Mouse (Mus musculus): Measurements from ENCODE around the gene Lsm14a. TPM values are rescaled to one million over a fixed set of nuclear protein-coding genes. Genes with fewer than 3 reads are reported as not detected.
"Not testable (repeated sequence)": the region's sequence is repeated elsewhere in the genome, so short reads cannot be mapped to it uniquely, and the experiment has no call there.

Lsm14a gene
- polyA plus RNA-seq, 1 experiment = 45.1 TPM

- Histone ChIP-seq H3K27ac (replicated peaks; ENCODE audit: low read depth, low read length) (0 out of 2 replicates have a peak overlapping the region, but pooled peaks have one; percentile 8), H3K4me1 (ENCODE audit: control insufficient read depth, insufficient read depth, insufficient read length, low read length) (peaks cover 7% of the 10 kb centered on the region; the same call in 1 of the 2 replicates), H3K4me3 (ENCODE audit: insufficient read depth, low read depth, low read length) (no peak overlapping the region)
Measured at GRCm38 (mm10) chr7:34340841-34341240, 52.3 kb downstream of the Lsm14a start.

- H3K4me3 ChIP-seq (ENCODE audit: insufficient read depth, low read depth, low read length) = no peak overlapping the region
- H3K4me1 ChIP-seq (ENCODE audit: control insufficient read depth, insufficient read depth, insufficient read length, low read length) = peaks cover 7% of the 10 kb centered on the region; the same call in 1 of the 2 replicates
- no peak overlapping the region for H3K27ac ChIP-seq (replicated peaks; ENCODE audit: low read depth, low read length)
Measured at GRCm38 (mm10) chr7:34339164-34339489, 54.0 kb downstream of the Lsm14a start.

GRCm38 (mm10) chr7:34338445-34339163, 54.5 kb downstream of the Lsm14a start:
- Histone ChIP-seq H3K4me3 (ENCODE audit: insufficient read depth, low read depth, low read length) (no peak overlapping the region), H3K4me1 (ENCODE audit: control insufficient read depth, insufficient read depth, insufficient read length, low read length) (peaks cover 7% of the 10 kb centered on the region; the same call in 1 of the 2 replicates), H3K27ac (replicated peaks; ENCODE audit: low read depth, low read length) (no peak overlapping the region)

GRCm38 (mm10) chr7:34337268-34337667, 55.8 kb downstream of the Lsm14a start:
- peaks cover 7% of the 10 kb centered on the region; the same call in 1 of the 2 replicates for H3K4me1 ChIP-seq (ENCODE audit: control insufficient read depth, insufficient read depth, insufficient read length, low read length)
- no peak overlapping the region for H3K4me3 ChIP-seq (ENCODE audit: insufficient read depth, low read depth, low read length)
- H3K27ac ChIP-seq (replicated peaks; ENCODE audit: low read depth, low read length) = no peak overlapping the region

- not testable (repeated sequence) for H3K4me3 ChIP-seq (ENCODE audit: insufficient read depth, low read depth, low read length); H3K27ac ChIP-seq (replicated peaks; ENCODE audit: low read depth, low read length); H3K4me1 ChIP-seq (ENCODE audit: control insufficient read depth, insufficient read depth, insufficient read length, low read length)
Measured at GRCm38 (mm10) chr7:34336545-34336944, 56.6 kb downstream of the Lsm14a start.

GRCm38 (mm10) chr7:34327493-34327892, 65.6 kb downstream of the Lsm14a start:
- peaks cover 3% of the 10 kb centered on the region; the same call in 1 of the 2 replicates for H3K4me1 ChIP-seq (ENCODE audit: control insufficient read depth, insufficient read depth, insufficient read length, low read length)
- peak overlapping the region; percentile 87 for H3K27ac ChIP-seq (replicated peaks; ENCODE audit: low read depth, low read length)
- H3K4me3 ChIP-seq (ENCODE audit: insufficient read depth, low read depth, low read length) = no peak overlapping the region

- H3K27ac ChIP-seq (replicated peaks; ENCODE audit: low read depth, low read length) = 0 out of 2 replicates have a peak overlapping the region, but pooled peaks have one; percentile 3
- peaks cover 11% of the 10 kb centered on the region for H3K4me1 ChIP-seq (ENCODE audit: control insufficient read depth, insufficient read depth, insufficient read length, low read length)
- H3K4me3 ChIP-seq (ENCODE audit: insufficient read depth, low read depth, low read length) = no peak overlapping the region
Measured at GRCm38 (mm10) chr7:34324857-34325256, 68.3 kb downstream of the Lsm14a start.

GRCm38 (mm10) chr7:34324005-34324404, 69.1 kb downstream of the Lsm14a start:
- Histone ChIP-seq H3K4me3 (ENCODE audit: insufficient read depth, low read depth, low read length) (no peak overlapping the region), H3K27ac (replicated peaks; ENCODE audit: low read depth, low read length) (peak overlapping the region; percentile 44; the same call in 1 of the 2 replicates), H3K4me1 (ENCODE audit: control insufficient read depth, insufficient read depth, insufficient read length, low read length) (peaks cover 12% of the 10 kb centered on the region)

GRCm38 (mm10) chr7:34323351-34323750, 69.8 kb downstream of the Lsm14a start:
- Histone ChIP-seq H3K4me3 (ENCODE audit: insufficient read depth, low read depth, low read length) (no peak overlapping the region), H3K27ac (replicated peaks; ENCODE audit: low read depth, low read length) (peak overlapping the region; percentile 45; the same call in 1 of the 2 replicates), H3K4me1 (ENCODE audit: control insufficient read depth, insufficient read depth, insufficient read length, low read length) (peaks cover 16% of the 10 kb centered on the region)

- Histone ChIP-seq H3K4me1 (ENCODE audit: control insufficient read depth, insufficient read depth, insufficient read length, low read length) (peaks cover 14% of the 10 kb centered on the region), H3K27ac (replicated peaks; ENCODE audit: low read depth, low read length) (no peak overlapping the region), H3K4me3 (ENCODE audit: insufficient read depth, low read depth, low read length) (no peak overlapping the region)
Measured at GRCm38 (mm10) chr7:34321958-34322357, 71.2 kb downstream of the Lsm14a start.

- Histone ChIP-seq H3K4me1 (ENCODE audit: control insufficient read depth, insufficient read depth, insufficient read length, low read length) (peaks cover 14% of the 10 kb centered on the region), H3K27ac (replicated peaks; ENCODE audit: low read depth, low read length) (peak overlapping the region; percentile 60), H3K4me3 (ENCODE audit: insufficient read depth, low read depth, low read length) (no peak overlapping the region)
Measured at GRCm38 (mm10) chr7:34321119-34321518, 72.0 kb downstream of the Lsm14a start.

- Histone ChIP-seq H3K27ac (replicated peaks; ENCODE audit: low read depth, low read length) (peak overlapping the region; percentile 60), H3K4me3 (ENCODE audit: insufficient read depth, low read depth, low read length) (no peak overlapping the region), H3K4me1 (ENCODE audit: control insufficient read depth, insufficient read depth, insufficient read length, low read length) (peaks cover 14% of the 10 kb centered on the region)
Measured at GRCm38 (mm10) chr7:34319957-34320356, 73.2 kb downstream of the Lsm14a start.

GRCm38 (mm10) chr7:34319123-34319522, 74.0 kb downstream of the Lsm14a start:
- H3K4me3 ChIP-seq (ENCODE audit: insufficient read depth, low read depth, low read length) = no peak overlapping the region

GRCm38 (mm10) chr7:34317901-34318476, 75.1 kb downstream of the Lsm14a start:
- Histone ChIP-seq H3K4me3 (ENCODE audit: insufficient read depth, low read depth, low read length) (no peak overlapping the region), H3K27ac (replicated peaks; ENCODE audit: low read depth, low read length) (peak overlapping the region; percentile 76), H3K4me1 (ENCODE audit: control insufficient read depth, insufficient read depth, insufficient read length, low read length) (peaks cover 14% of the 10 kb centered on the region)

More at GRCm38 (mm10) chr7:34319123-34319522, 74.0 kb downstream of the Lsm14a start:
- Histone ChIP-seq H3K4me1 (ENCODE audit: control insufficient read depth, insufficient read depth, insufficient read length, low read length) (peaks cover 14% of the 10 kb centered on the region), H3K27ac (replicated peaks; ENCODE audit: low read depth, low read length) (peak overlapping the region; percentile 76)

GRCm38 (mm10) chr7:34313443-34313875, 79.7 kb downstream of the Lsm14a start, which contains the start of gene 4931406P16Rik:
TSS of gene 4931406P16Rik (minus strand) at chr7:34313551.
- peak within 1 kb of the TSS; percentile 83 for H3K4me3 ChIP-seq (ENCODE audit: insufficient read depth, low read depth, low read length)
- H3K4me1 ChIP-seq (ENCODE audit: control insufficient read depth, insufficient read depth, insufficient read length, low read length) = peaks cover 10% of the 10 kb centered on the region
- H3K27ac ChIP-seq (replicated peaks; ENCODE audit: low read depth, low read length) = peak within 1 kb of the TSS; percentile 99
